In the genomic region with DNA sequence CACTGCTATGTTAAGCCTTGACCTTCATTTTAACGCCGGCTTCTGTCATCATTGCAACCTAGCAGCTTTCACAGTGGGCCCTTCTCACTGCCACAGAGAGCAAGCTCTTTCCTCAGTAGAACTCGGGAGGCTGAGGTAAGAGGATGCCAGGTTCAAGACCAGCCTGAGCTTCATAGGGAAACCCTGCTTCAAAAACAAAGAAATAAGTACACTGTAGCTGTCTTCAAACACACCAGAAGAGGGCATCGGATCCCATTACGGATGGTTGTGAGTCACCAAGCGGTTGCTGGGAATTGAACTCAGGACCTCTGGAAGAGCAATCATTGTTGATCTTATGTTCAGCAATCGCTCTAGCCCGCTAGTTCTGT, we compare ENCODE assay signal across 1 mouse cellular context.
TF ChIP-seq lines count a peak whose summit lies in the region.

No protein-coding gene starts in this region.

TF ChIP-seq in MEL, 35 proteins besides CTCF, POLR2A, EP300 and RAD21:
- no peak for TF ChIP-seq ZC3H11A (IDR thresholded peaks at IDR 0.05; ENCODE audit: low read depth, low read length)
- peak; percentile 9; the same call in 1 of the 2 replicates for TF ChIP-seq SMC3 (IDR thresholded peaks at IDR 0.05; ENCODE audit: low read depth, low read length)
